Mouse (Mus musculus) heart, adult 11 months (tissue): ENCODE results near the gene Fbxw4.

ENCODE experiments used
- DNase-seq: peaks from one replicate; pipeline ENCODE4 v3.0.0; 2022

The Fbxw4 gene

DNA sequence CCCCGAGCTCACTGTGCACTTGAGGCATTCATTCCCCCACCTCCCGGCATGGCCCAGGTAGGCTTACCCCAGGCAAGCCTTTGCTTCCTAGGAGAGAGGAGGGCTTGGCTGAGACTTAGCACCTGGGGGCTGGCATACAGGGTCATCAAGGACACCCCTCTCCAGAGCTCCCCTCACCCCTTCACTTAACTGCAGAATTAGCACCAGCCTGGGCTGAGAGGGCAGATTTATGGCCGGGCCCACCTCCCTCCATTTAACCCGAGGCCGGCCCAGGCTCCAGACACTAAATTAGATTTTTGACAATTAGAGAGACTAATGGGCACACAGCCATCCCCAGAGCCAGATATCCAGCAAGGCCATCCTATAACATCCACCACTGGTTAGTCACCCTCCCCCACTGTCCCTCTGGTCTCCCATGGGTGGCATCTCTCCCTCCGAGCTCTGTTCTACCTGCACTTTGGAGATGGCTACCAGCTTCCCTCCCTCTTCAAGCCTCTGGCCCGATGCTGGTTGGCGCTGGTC, 124.8 kb downstream of the Fbxw4 start:
- no peak for DNase-seq

- DNase-seq = no peak
Observed at GRCm38 (mm10) chr19:45533617-45534016, 126.5 kb downstream of the Fbxw4 start.

- DNase-seq = peak; percentile 74
Observed at GRCm38 (mm10) chr19:45531554-45531953, 128.6 kb downstream of the Fbxw4 start.

DNA sequence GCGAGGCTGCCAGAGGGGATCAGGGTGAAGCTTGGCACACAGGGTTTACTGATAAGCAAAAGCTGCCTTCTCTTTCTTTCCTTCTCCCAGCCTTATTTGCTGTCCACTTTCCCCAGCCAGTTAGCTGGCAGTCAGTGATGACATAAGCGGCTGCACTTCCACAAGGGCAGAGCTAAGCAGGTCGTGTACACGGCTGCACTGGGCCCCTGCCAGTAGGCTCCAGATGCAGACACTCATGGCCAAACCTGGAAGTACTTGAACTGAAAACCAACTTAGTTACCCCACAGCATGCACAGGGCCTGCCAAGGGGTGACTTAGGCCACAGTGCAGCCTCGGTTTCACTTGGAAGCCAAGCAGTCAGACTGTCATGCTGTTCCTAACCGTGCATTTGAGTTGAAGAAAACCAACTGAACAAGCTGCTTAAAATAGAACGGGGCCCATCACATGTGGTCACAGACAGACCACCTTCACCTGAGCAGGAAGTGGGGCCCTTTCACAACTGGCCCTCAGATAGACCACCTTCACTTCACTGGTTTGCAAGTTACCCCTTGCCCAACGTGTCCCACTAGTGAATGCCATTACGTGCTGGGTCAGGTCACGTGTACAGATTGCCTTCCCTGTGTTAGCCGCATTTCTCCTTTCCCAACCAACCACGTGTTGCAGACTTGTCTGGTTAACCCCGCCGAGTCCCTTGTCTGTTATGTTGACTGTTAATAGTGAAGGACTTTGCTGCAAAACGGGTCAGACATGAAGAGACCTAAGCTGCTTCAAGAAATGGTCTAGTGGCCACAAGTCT, 129.7 kb downstream of the Fbxw4 start:
- DNase-seq = peak; percentile 93

DNA sequence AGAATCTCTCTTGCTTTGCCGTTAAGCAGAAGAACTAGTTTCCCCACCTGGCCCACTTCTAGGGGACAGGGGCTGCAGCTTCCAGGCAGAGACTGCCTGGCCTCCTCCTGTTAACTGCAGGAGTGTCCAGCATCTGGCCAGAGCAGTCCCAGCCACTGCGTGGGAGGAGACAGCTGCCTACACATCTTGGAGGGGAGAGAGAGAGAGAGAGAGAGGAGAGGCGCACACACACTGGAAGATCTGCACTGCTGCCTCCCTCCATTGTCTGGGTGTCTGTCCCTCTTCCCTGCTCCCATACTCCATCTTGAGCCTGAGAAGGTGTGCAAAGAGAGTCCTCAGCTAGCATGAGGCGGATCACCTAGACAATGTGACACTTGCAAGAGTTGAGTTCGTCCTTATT, 130.8 kb downstream of the Fbxw4 start:
- DNase-seq = peak; percentile 81
